Mouse (Mus musculus) thymus, postnatal 10 days (tissue): ENCODE measurements around the gene Cmc2.

Source experiments
- DNase-seq, 2 experiments: peaks; one replicate each; pipeline ENCODE4 v3.0.0; 2021; ENCODE audit warnings: low spot score in 2 of 2

The Cmc2 gene

GRCm38 (mm10) chr8:116848042-116848441 lies 73.2 kb downstream of the Cmc2 start:
- DNase-seq: no peak

GRCm38 (mm10) chr8:116842678-116843077 lies 78.6 kb downstream of the Cmc2 start:
- no peak for DNase-seq
